Mouse (Mus musculus) bone marrow, adult 2 months (tissue): Measurements from ENCODE around the gene Synj1. TPM values are rescaled to one million over a fixed set of nuclear protein-coding genes. Genes with fewer than 3 reads are reported as not detected.
A peak's percentile ranks its signal among the peaks of the same experiment; 100 is the strongest.

Experiments used
- H3K27ac ChIP-seq: fragments of 200-500 bp; 2 replicates; pipeline ENCODE4 v1.5.1; 2012; ENCODE audit warnings: low read depth, mild to moderate bottlenecking, control low read depth, inconsistent platforms, low read length; ENCODE audit not compliant: control insufficient read depth, poor library complexity, insufficient read depth
- H3K4me1 ChIP-seq: fragments of 200-500 bp; 2 replicates; pipeline ENCODE4 v1.6.1; 2011; ENCODE audit warnings: low read length; ENCODE audit not compliant: control insufficient read depth, insufficient read depth
- H3K4me3 ChIP-seq: fragments of 200-500 bp; replicated peaks from 2 replicates; pipeline ENCODE3; 2011; ENCODE audit warnings: mild to moderate bottlenecking, low read depth, low read length, control low read depth; ENCODE audit not compliant: control insufficient read depth
- CTCF ChIP-seq: fragments of 200-500 bp; IDR thresholded peaks from 2 replicates; pipeline ENCODE4 v1.5.1; 2011; ENCODE audit warnings: low read length, control low read depth; ENCODE audit not compliant: control insufficient read depth, insufficient read depth
- POLR2A ChIP-seq: fragments of 200-500 bp; IDR thresholded peaks from 2 replicates; pipeline ENCODE4 v1.6.1; 2011; ENCODE audit warnings: low read depth, mild to moderate bottlenecking, control low read depth, low read length, borderline replicate concordance; ENCODE audit not compliant: control insufficient read depth
- WGBS: fragments of 180-500 bp; shearing (Covaris S2); methylation state at CpG from one replicate; pipeline ENCODE4 v1.1.7; 2018; 5-methylcytosine and 5-hydroxymethylcytosine counted together
- polyA plus RNA-seq: library from polyadenylated mRNA; stranded (reverse); fragments of >200 nt; gene quantifications from 2 replicates; pipeline ENCODE4 v1.2.4, GENCODE M21; 2011; ENCODE audit warnings: low replicate concordance; ENCODE audit not compliant: missing spikeins, insufficient read depth, insufficient read length

Synj1 gene
- polyA plus RNA-seq, 1 experiment: 38.2 TPM

DNA sequence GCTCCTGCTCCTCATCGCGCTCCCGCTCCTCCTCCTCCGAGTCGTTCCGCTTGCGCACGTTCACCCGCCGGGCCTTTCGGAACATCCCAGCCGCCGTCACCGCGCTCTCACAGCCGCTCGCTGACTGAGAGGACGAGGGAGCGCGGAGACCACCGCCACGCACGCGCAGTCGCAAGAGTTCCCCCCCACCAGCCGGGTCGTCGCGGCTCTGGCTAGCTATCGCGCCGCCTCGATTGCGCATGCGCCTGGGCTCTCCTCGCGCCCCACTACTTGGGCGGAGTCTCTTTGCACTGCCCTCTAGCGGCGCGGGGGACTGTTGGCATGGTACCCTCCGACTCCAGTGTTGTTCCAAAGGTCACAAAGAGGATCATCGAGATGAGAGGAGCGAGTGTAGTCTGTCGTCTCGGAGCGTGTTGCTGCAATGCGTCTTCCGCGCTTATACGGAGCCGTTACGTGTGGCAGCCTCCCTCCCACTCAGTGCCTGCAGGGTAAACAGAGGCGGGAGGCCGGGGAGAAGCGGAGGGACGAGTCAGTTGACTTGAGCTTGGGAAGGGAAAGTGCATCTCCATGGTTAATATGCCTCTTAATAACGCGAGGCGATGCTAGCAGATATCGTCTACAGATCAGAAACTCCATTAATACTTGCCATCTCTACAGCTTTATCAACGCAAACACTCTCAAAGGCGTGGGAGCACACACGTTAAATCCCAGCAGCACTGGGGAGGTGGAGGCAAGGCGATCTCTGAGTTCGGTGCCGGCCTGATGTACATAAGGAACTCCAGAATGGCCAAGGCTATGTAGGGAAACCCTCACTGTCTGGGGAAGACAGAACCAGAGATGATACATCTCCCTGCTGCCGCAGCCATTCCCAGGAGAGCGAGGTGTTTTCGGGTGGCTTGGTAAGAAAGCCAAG, 33.4 kb upstream of the Synj1 start, which contains the start of gene Paxbp1:
Gene Paxbp1, minus strand, starts transcription at position 274 of the 913 bp plus-strand sequence.
- WGBS: 1% methylated on average over 69 of the region's 70 CpGs
- TF ChIP-seq POLR2A: peak; percentile 78
- peak; percentile 98 for TF ChIP-seq CTCF

DNA sequence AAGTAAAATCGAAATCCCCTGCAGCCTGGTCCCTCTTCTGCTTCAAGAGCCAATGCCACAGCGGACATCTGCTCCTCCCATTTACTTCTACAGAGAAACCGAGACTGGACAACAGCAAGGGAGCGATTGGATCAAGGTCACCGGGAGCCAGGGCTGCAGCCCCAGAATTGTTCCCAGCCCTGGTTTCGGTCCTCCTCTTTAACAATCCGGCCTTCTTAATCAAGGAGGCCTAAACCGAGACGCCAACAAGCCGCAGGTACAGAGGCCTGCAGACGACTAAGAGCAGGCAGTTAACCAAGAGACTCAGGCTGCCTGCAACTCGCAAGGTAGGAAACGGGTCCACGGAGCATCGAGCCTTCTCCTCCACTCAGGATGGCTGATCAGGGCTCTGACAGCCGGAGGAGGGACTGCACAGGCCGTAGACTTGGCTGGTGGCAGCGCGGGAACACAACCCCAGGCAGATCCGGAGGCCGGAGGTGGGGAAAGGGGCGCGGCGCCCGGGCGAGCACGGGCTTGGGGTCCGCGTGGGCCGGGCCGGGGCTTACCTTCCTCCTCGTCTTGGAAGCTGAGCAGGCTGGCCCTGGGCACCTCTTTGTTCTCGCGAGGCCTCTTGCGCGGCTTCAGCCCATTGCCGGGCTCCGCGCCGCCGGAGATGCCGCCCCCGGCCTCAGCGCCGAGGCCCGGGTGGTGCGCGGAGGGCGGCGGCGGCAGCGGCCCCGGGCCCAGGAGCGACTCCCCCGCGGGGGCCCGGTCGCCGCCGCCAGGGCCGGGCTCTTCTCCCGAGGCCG, 32.5 kb upstream of the Synj1 start:
- Histone ChIP-seq H3K27ac (peak overlapping the region; percentile 93), H3K4me3 (peak overlapping the region; percentile 99), H3K4me1 (no peaks in the 10 kb centered on the region; the same call in 1 of the 2 replicates)
- TF ChIP-seq POLR2A (0 out of 2 replicates have a peak, but pooled peaks have one; percentile 15), CTCF (no peak)
- WGBS: 1% methylated on average over 63 of the region's 63 CpGs

More for the DNA sequence above, 33.4 kb upstream of the Synj1 start, which contains the start of gene Paxbp1:
- no peaks in the 10 kb centered on the region; the same call in 1 of the 2 replicates for H3K4me1 ChIP-seq
- H3K27ac ChIP-seq: peak within 1 kb of the TSS; percentile 93
- peak within 1 kb of the TSS; percentile 99 for H3K4me3 ChIP-seq

DNA sequence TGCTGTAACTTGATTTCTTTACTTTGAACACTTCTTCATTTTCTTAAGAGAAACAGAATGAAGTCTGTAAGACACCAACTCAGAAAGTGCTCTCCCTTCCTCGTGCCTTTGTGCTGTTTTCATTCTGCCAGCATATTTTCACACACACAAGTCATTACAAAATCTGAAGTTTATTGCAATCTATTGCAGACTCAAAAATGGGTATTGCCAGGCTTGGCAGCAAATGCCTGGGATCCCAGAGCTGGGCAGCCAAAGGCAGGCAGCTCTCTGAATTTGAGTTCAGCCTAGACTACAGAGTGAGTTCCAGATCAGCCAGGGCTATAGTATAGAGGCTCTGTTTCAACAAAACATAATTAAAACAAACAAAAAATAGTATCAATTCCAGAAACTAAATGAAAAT, 31.5 kb upstream of the Synj1 start:
- TF ChIP-seq POLR2A (no peak), CTCF (no peak)
- H3K4me1 ChIP-seq: no peaks in the 10 kb centered on the region; the same call in 1 of the 2 replicates
- H3K27ac ChIP-seq: no peak overlapping the region
- no peak overlapping the region for H3K4me3 ChIP-seq
- WGBS: 11% methylated on average over 1 of the region's 1 CpGs

DNA sequence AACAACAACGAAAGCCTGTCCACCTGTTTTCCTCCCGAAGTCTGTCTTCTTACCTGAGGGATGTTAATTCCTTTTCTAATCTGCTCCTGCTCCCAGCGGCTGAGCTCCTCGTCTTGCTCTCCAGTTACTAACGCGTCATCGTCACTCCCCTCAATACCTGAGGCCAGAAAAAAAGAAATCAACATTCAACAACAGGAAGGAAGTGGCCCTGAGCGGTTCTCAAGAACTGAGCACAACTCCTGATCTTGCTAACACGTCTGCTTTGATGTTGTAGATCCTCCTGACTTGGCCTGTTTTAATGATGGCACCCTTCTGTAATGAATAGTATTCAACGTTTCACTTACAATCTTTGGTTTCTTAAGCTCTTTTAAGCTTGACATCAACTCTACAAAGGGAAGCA, 24.8 kb upstream of the Synj1 start:
- Histone ChIP-seq H3K4me3 (no peak overlapping the region), H3K27ac (no peak overlapping the region), H3K4me1 (no peaks in the 10 kb centered on the region)
- 81% methylated on average over 10 of the region's 10 CpGs for WGBS
- no peak for TF ChIP-seq CTCF
- TF ChIP-seq POLR2A: no peak

DNA sequence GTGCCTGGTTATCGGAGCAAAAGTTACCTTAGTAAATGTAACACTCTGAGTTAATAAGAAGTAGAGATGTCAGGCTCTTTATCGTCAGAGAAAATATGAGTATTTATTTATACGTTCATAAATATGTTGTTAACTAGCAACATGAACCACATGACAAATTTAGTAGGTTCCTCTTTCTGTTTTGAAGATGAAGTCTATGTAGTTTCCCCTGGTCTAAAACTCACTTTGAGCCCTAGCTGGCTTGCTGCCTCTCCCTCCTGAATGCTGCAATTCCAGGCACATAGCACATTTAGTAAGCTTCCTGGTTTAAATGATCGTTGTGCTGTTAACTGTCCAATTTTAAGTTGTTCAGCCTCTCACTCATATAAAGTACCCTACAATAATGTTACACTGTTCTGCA, 19.6 kb upstream of the Synj1 start:
- Histone ChIP-seq H3K27ac (no peak overlapping the region), H3K4me1 (no peaks in the 10 kb centered on the region), H3K4me3 (no peak overlapping the region)
- WGBS: 53% methylated on average over 4 of the region's 4 CpGs
- no peak for TF ChIP-seq POLR2A
- TF ChIP-seq CTCF: no peak

DNA sequence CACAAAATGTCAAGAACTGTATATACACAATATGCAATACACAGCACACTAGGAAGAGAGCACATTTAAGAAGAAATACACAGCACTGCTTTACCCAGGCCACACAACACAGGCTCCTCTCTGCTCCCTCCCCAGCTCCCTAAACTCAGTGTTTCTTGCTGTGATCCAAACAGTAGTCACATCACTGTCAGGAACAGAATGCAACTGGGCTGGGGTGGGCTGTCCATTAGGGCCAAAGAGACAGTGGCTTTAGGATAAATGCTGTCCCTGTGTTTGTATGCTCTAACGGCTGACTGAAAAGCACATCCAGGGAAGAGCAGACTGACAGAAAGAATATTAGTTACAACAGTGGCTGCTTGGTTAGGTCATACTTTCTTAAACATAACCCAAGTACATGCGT, 18.8 kb upstream of the Synj1 start:
- 98% methylated on average over 2 of the region's 2 CpGs for WGBS

DNA sequence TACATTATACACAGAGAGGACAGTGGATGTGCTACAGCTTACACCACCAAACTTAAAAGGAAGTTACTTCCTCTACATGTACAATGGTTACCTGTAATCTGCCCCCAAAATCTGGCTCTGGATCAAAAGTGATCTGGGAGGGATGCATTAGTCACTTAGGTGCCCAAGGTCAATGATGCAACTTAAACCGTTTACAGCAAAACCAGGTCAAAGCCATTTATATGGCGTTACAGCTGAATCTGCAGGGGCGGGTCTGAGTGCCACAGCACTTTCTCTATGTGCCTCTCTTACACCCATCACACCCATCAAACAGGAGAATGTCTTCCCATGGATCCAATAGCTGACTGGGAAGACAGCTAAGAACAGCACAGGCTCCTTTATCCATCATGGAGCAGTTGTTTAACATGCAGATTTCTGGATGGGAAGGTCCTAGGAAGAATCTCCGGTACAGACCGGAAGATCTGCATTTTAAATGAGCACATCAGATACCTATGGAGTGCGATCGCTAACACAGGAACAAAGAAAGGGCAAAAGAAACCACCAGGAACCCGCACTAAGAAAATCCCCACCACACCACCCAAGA, 18.1 kb upstream of the Synj1 start:
- Histone ChIP-seq H3K27ac (no peak overlapping the region), H3K4me3 (no peak overlapping the region), H3K4me1 (no peaks in the 10 kb centered on the region)
- TF ChIP-seq POLR2A (no peak), CTCF (no peak)
- WGBS: 93% methylated on average over 8 of the region's 8 CpGs

More for the DNA sequence above, 18.8 kb upstream of the Synj1 start:
- H3K27ac ChIP-seq: no peak overlapping the region
- no peak overlapping the region for H3K4me3 ChIP-seq
- TF ChIP-seq POLR2A (no peak), CTCF (no peak)
- no peaks in the 10 kb centered on the region for H3K4me1 ChIP-seq
